Mouse (Mus musculus) T-helper 2 cell (primary cell): Measurements from ENCODE around the gene Slc10a7.

Experiments
- in situ Hi-C: fragments of 300-600 bp; cut with MboI, MseI; formaldehyde crosslinking; loops from one replicate; pipeline ENCODE4 v1.15.1; 2025; ENCODE audit warnings: high pct_unique_total_duplicates

Gene Slc10a7

GRCm38 (mm10) chr8:78623972-78624371, 114.8 kb downstream of the Slc10a7 start:
- in situ Hi-C loops, result no loop called here

GRCm38 (mm10) chr8:78624738-78625442, 115.7 kb downstream of the Slc10a7 start:
- in situ Hi-C loops, result no loop called here

GRCm38 (mm10) chr8:78626632-78627031, 117.5 kb downstream of the Slc10a7 start:
- in situ Hi-C loops, result no loop called here

GRCm38 (mm10) chr8:78627793-78628192, 118.6 kb downstream of the Slc10a7 start:
- in situ Hi-C loops, result no loop called here

GRCm38 (mm10) chr8:78630414-78631164, 121.4 kb downstream of the Slc10a7 start:
- in situ Hi-C loops, result no loop called here

GRCm38 (mm10) chr8:78633012-78633411, 123.9 kb downstream of the Slc10a7 start:
- in situ Hi-C loops, result no loop called here

- in situ Hi-C loops, result no loop called here
These were observed 124.9 kb downstream of the Slc10a7 start for GRCm38 (mm10) chr8:78634018-78634417.

GRCm38 (mm10) chr8:78634523-78635240, 125.5 kb downstream of the Slc10a7 start:
- in situ Hi-C loops, result no loop called here

GRCm38 (mm10) chr8:78635241-78635771, 126.2 kb downstream of the Slc10a7 start:
- in situ Hi-C loops, result no loop called here

- in situ Hi-C loops, result no loop called here
These were observed 132.8 kb downstream of the Slc10a7 start for GRCm38 (mm10) chr8:78641919-78642318.

- in situ Hi-C loops, result no loop called here
These were observed 133.2 kb downstream of the Slc10a7 start for GRCm38 (mm10) chr8:78642376-78642775.

GRCm38 (mm10) chr8:78647000-78647656, 138.0 kb downstream of the Slc10a7 start:
- in situ Hi-C loops, result no loop called here

GRCm38 (mm10) chr8:78647846-78648245, 138.7 kb downstream of the Slc10a7 start:
- in situ Hi-C loops, result no loop called here

GRCm38 (mm10) chr8:78648918-78649317, 139.8 kb downstream of the Slc10a7 start:
- in situ Hi-C loops, result no loop called here

- in situ Hi-C loops, result no loop called here
These were observed 142.5 kb downstream of the Slc10a7 start for GRCm38 (mm10) chr8:78651670-78652069.

- in situ Hi-C loops, result no loop called here
These were observed 146.4 kb downstream of the Slc10a7 start for GRCm38 (mm10) chr8:78655351-78656045.

GRCm38 (mm10) chr8:78656700-78657370, 147.7 kb downstream of the Slc10a7 start:
- in situ Hi-C loops, result no loop called here

GRCm38 (mm10) chr8:78658172-78658571, 149.0 kb downstream of the Slc10a7 start:
- in situ Hi-C loops, result no loop called here

GRCm38 (mm10) chr8:78659617-78660187, 150.6 kb downstream of the Slc10a7 start:
- in situ Hi-C loops, result no loop called here

GRCm38 (mm10) chr8:78664306-78664940, 155.3 kb downstream of the Slc10a7 start:
- in situ Hi-C loops, result no loop called here
